Mouse (Mus musculus): ENCODE measurements around the gene Tssk1. TPM values are rescaled to one million over a fixed set of nuclear protein-coding genes. Genes with fewer than 3 reads are reported as not detected.

Gene Tssk1
- polyA plus RNA-seq, 1 experiment, result not detected

- Histone ChIP-seq H3K36me3 (ENCODE audit: control insufficient read depth) (peaks cover 19% of the 10 kb centered on the region), H3K4me1 (ENCODE audit: control insufficient read depth) (peaks cover 38% of the 10 kb centered on the region), H3K9me3 (ENCODE audit: control insufficient read depth, low read length) (no peaks in the 10 kb centered on the region), H3K27me3 (ENCODE audit: control insufficient read depth) (0 out of 2 replicates have a peak, but pooled peaks cover 2% of the 10 kb centered on the region), H3K4me3 (replicated peaks) (peak overlapping the region; percentile 99)
- TF ChIP-seq TAL1 (IDR thresholded peaks at IDR 0.05; ENCODE audit: low read length) (no peak), GATA1 (IDR thresholded peaks at IDR 0.05; ENCODE audit: low read length) (no peak)
Observed at GRCm38 (mm10) chr16:17890342-17890727, 3.7 kb upstream of the Tssk1 start.

GRCm38 (mm10) chr16:17890917-17891566, 3.0 kb upstream of the Tssk1 start:
- Histone ChIP-seq H3K9me3 (ENCODE audit: control insufficient read depth, low read length) (no peaks in the 10 kb centered on the region), H3K27me3 (ENCODE audit: control insufficient read depth) (0 out of 2 replicates have a peak, but pooled peaks cover 2% of the 10 kb centered on the region), H3K36me3 (ENCODE audit: control insufficient read depth) (peaks cover 12% of the 10 kb centered on the region), H3K4me3 (replicated peaks) (peak overlapping the region; percentile 99), H3K4me1 (ENCODE audit: control insufficient read depth) (peaks cover 33% of the 10 kb centered on the region)
- TF ChIP-seq GATA1 (IDR thresholded peaks at IDR 0.05; ENCODE audit: low read length) (no peak), TAL1 (IDR thresholded peaks at IDR 0.05; ENCODE audit: low read length) (no peak)

- TF ChIP-seq TAL1 (IDR thresholded peaks at IDR 0.05; ENCODE audit: low read length) (no peak), GATA1 (IDR thresholded peaks at IDR 0.05; ENCODE audit: low read length) (no peak)
- Histone ChIP-seq H3K9me3 (ENCODE audit: control insufficient read depth, low read length) (no peaks in the 10 kb centered on the region), H3K4me3 (replicated peaks) (peak within 1 kb of the TSS; percentile 99), H3K4me1 (ENCODE audit: control insufficient read depth) (peaks cover 32% of the 10 kb centered on the region), H3K27me3 (ENCODE audit: control insufficient read depth) (0 out of 2 replicates have a peak, but pooled peaks cover 2% of the 10 kb centered on the region), H3K36me3 (ENCODE audit: control insufficient read depth) (peaks cover 12% of the 10 kb centered on the region)
Observed at GRCm38 (mm10) chr16:17891567-17891959, 2.5 kb upstream of the Tssk1 start, which contains the start of gene Gm20518. Gene Gm20518 (minus strand): TSS chr16:17891671.

DNA sequence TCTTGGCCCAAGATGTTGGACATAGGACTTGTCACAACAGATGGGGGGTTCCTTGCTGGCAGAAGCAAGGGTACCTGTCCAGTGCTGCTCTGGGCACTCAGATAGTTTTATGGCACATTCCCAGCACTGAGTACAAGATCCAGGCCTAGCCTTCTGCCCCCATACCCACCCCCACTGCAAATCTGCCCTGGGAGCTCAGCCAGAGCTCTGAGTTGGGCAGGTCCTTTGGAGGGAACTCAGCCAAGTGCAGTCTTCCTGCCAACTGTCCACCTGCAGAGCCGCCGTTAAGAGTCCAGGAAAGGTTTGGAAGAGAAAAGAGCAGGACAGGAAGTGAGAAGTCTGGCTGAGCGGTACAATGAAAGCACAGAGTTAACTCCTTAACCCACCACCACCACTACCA, 1.4 kb upstream of the Tssk1 start:
- Histone ChIP-seq H3K9me3 (ENCODE audit: control insufficient read depth, low read length) (no peaks in the 10 kb centered on the region), H3K27me3 (ENCODE audit: control insufficient read depth) (0 out of 2 replicates have a peak, but pooled peaks cover 2% of the 10 kb centered on the region), H3K4me3 (replicated peaks) (no peak overlapping the region), H3K4me1 (ENCODE audit: control insufficient read depth) (peaks cover 29% of the 10 kb centered on the region), H3K36me3 (ENCODE audit: control insufficient read depth) (peaks cover 9% of the 10 kb centered on the region)
- no peak for TF ChIP-seq GATA1 (IDR thresholded peaks at IDR 0.05; ENCODE audit: low read length)
- TF ChIP-seq TAL1 (IDR thresholded peaks at IDR 0.05; ENCODE audit: low read length), result no peak

GRCm38 (mm10) chr16:17896091-17896490, 2.1 kb downstream of the Tssk1 start:
- Histone ChIP-seq H3K4me1 (ENCODE audit: control insufficient read depth) (peaks cover 12% of the 10 kb centered on the region), H3K27me3 (ENCODE audit: control insufficient read depth) (0 out of 2 replicates have a peak, but pooled peaks cover 2% of the 10 kb centered on the region), H3K4me3 (replicated peaks) (no peak overlapping the region), H3K36me3 (ENCODE audit: control insufficient read depth) (peaks cover 28% of the 10 kb centered on the region), H3K9me3 (ENCODE audit: control insufficient read depth, low read length) (no peaks in the 10 kb centered on the region)
- no peak for TF ChIP-seq TAL1 (IDR thresholded peaks at IDR 0.05; ENCODE audit: low read length)
- no peak for TF ChIP-seq GATA1 (IDR thresholded peaks at IDR 0.05; ENCODE audit: low read length)

DNA sequence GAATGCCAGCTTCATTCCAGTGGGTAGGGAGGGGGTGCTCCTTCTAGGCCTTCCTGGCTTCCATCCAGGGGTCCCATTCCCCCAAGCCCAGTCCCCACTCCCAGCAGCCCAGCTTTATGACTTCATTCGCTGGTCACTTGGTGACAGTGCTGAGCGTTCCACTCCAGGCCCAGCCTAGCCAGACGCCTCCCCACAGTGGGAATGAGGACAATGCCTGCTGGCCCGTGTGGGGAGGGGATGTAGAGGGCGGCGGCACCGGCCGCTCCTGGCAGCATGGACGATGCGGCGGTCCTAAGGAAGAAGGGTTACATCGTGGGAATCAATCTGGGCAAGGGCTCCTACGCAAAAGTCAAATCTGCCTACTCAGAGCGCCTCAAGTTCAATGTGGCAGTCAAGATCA, 4.4 kb downstream of the Tssk1 start, which contains the start of the genes Dgcr2 and Tssk2:
Gene Dgcr2 (minus strand): TSS at position 101 of the 400 bp plus-strand sequence.
Gene Tssk2 (plus strand): TSS at position 176 of the 400 bp plus-strand sequence.
- H3K4me1 ChIP-seq (ENCODE audit: control insufficient read depth), result no peaks in the 10 kb centered on the region
- H3K36me3 ChIP-seq (ENCODE audit: control insufficient read depth), result peaks cover 52% of the 10 kb centered on the region
- no peak within 1 kb of the TSS for H3K4me3 ChIP-seq (replicated peaks)
- TF ChIP-seq GATA1 (IDR thresholded peaks at IDR 0.05; ENCODE audit: low read length) (no peak), TAL1 (IDR thresholded peaks at IDR 0.05; ENCODE audit: low read length) (no peak)
- H3K27me3 ChIP-seq (ENCODE audit: control insufficient read depth), result 0 out of 2 replicates have a peak, but pooled peaks cover 2% of the 10 kb centered on the region
- H3K9me3 ChIP-seq (ENCODE audit: control insufficient read depth, low read length), result no peaks in the 10 kb centered on the region

GRCm38 (mm10) chr16:17911052-17911595, 17.1 kb downstream of the Tssk1 start, which contains the start of gene Ess2:
Gene Ess2 (minus strand): TSS chr16:17911348.
- H3K36me3 ChIP-seq (ENCODE audit: control insufficient read depth), result peaks cover 34% of the 10 kb centered on the region
- TF ChIP-seq TAL1 (IDR thresholded peaks at IDR 0.05; ENCODE audit: low read length), result no peak
- no peak for TF ChIP-seq GATA1 (IDR thresholded peaks at IDR 0.05; ENCODE audit: low read length)
- peaks cover 22% of the 10 kb centered on the region for H3K4me1 ChIP-seq (ENCODE audit: control insufficient read depth)
- peak within 1 kb of the TSS; percentile 93 for H3K4me3 ChIP-seq (replicated peaks)
- peaks cover 20% of the 10 kb centered on the region for H3K9me3 ChIP-seq (ENCODE audit: control insufficient read depth, low read length)
- H3K27me3 ChIP-seq (ENCODE audit: control insufficient read depth), result peaks cover 46% of the 10 kb centered on the region

DNA sequence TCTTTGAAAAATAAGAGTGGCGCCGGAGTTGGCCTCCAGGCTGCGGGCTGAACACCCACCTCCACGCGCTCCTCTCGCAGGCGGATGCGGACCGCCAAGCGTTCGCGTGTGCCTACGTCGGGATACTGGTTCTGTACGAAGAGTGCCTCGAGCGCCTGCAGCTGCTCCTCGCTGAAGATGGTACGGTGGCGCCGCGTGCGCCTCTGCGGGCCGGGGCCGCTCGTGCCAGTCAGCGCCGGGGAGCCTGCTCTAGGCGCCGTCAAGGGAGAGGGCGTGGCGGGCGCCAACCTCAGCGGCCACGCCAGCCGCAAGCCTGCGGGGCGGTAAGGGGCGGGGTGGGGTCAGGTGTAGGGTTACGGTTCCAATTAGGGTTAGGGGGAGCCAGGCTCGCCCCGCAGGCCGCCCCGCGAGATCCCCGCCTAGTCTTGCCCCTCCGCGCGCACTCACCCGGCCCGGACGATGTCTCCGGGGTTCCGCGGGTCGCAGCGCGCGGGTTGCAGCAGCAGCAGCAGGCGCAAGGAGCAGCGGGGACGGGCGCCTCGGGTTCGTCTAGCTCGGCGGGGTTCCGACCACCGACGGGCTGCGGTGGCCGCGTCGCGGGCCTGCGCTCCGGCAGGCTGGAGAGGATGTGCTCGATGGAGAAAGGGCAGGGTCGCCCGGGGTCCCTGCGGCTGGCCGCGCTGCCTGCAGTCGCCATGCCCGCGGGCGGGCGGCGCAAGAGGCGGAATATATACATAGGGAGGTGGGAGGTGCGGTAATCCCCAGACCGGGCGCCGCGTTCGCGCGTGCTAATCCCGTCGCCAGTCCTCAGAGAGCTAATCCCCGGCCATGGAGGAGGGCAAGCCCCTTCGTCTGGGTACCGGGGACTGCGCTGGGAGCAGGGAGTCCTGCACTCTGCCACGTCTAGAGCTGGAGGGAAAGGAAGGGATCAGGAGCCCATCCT, 20.6 kb downstream of the Tssk1 start, which contains the start of gene Gsc2:
Gene Gsc2 (minus strand): TSS at position 753 of the 943 bp plus-strand sequence.
- Histone ChIP-seq H3K4me1 (ENCODE audit: control insufficient read depth) (peaks cover 20% of the 10 kb centered on the region), H3K27me3 (ENCODE audit: control insufficient read depth) (peaks cover 76% of the 10 kb centered on the region), H3K4me3 (replicated peaks) (peak within 1 kb of the TSS; percentile 7), H3K36me3 (ENCODE audit: control insufficient read depth) (no peaks in the 10 kb centered on the region; the same call in 1 of the 2 replicates), H3K9me3 (ENCODE audit: control insufficient read depth, low read length) (peaks cover 20% of the 10 kb centered on the region)
- TF ChIP-seq GATA1 (IDR thresholded peaks at IDR 0.05; ENCODE audit: low read length), result no peak
- TF ChIP-seq TAL1 (IDR thresholded peaks at IDR 0.05; ENCODE audit: low read length), result no peak
